Mouse (Mus musculus) neural tube, embryonic 11.5 days (tissue): Measurements from ENCODE around the gene Zfp366. TPM values are rescaled to one million over a fixed set of nuclear protein-coding genes. Genes with fewer than 3 reads are reported as not detected.

ENCODE experiments used
- ATAC-seq: fragments of 200-750 bp; cut with Nextera tagmentation; 2 replicates; pipeline ENCODE4 v1.8.0; 2017; ENCODE audit warnings: moderate number of reproducible peaks, mild to moderate bottlenecking, moderate TSS enrichment, moderate library complexity; ENCODE audit not compliant: insufficient read depth, low FRiP score, low TSS enrichment
- DNase-seq: peaks from one replicate; pipeline ENCODE4 v3.0.0-alpha.2; 2015; ENCODE audit warnings: low spot score
- H3K27ac ChIP-seq: fragments of 300-500 bp; sonication (generic); 2 replicates; pipeline ENCODE4 v1.5.1; 2014; ENCODE audit warnings: low read depth, mild to moderate bottlenecking, low read length
- H3K27me3 ChIP-seq: fragments of 300-500 bp; sonication (generic); 2 replicates; pipeline ENCODE4 v1.6.1; 2014; ENCODE audit warnings: mild to moderate bottlenecking, low read length, mixed read lengths; ENCODE audit not compliant: control insufficient read depth, insufficient read depth
- H3K36me3 ChIP-seq: fragments of 300-500 bp; sonication (generic); 2 replicates; pipeline ENCODE4 v1.6.1; 2014; ENCODE audit warnings: mild to moderate bottlenecking, low read length, moderate library complexity, mixed read lengths; ENCODE audit not compliant: control insufficient read depth, insufficient read depth
- H3K4me1 ChIP-seq: fragments of 300-500 bp; sonication (generic); 2 replicates; pipeline ENCODE4 v1.6.1; 2014; ENCODE audit warnings: low read length, mixed read lengths; ENCODE audit not compliant: control insufficient read depth, insufficient read depth
- H3K4me2 ChIP-seq: fragments of 300-500 bp; sonication (generic); 2 replicates; pipeline ENCODE4 v1.6.1; 2014; ENCODE audit warnings: low read depth, mild to moderate bottlenecking, moderate library complexity
- H3K4me3 ChIP-seq: fragments of 300-500 bp; sonication (generic); 2 replicates; pipeline ENCODE4 v1.5.1; 2014; ENCODE audit warnings: low read depth, low read length
- H3K9ac ChIP-seq: fragments of 300-500 bp; sonication (generic); 2 replicates; pipeline ENCODE4 v1.6.1; 2014; ENCODE audit warnings: mild to moderate bottlenecking, low read length
- H3K9me3 ChIP-seq: fragments of 300-500 bp; sonication (generic); 2 replicates; pipeline ENCODE4 v1.6.1; 2016; ENCODE audit warnings: low read length; ENCODE audit not compliant: control insufficient read depth
- whole genome bisulfite sequencing: fragments of 180-500 bp; shearing (Covaris S2); extraction: QIAGEN DNeasy Blood & Tissue Kit; methylation state at CpG from one replicate; pipeline ENCODE4 v1.1.7; 2014; 5-methylcytosine and 5-hydroxymethylcytosine counted together
- polyA plus RNA-seq: library from polyadenylated mRNA; unstranded; fragments of >200 nt; fragmentation: Nextera tagmentation; extraction: Ambion mirVana; gene quantifications from 2 replicates; pipeline ENCODE4 v1.2.1, GENCODE M21; 2014

Gene Zfp366
- polyA plus RNA-seq, 1 experiment from 2014 or later, result 0.85 TPM

DNA sequence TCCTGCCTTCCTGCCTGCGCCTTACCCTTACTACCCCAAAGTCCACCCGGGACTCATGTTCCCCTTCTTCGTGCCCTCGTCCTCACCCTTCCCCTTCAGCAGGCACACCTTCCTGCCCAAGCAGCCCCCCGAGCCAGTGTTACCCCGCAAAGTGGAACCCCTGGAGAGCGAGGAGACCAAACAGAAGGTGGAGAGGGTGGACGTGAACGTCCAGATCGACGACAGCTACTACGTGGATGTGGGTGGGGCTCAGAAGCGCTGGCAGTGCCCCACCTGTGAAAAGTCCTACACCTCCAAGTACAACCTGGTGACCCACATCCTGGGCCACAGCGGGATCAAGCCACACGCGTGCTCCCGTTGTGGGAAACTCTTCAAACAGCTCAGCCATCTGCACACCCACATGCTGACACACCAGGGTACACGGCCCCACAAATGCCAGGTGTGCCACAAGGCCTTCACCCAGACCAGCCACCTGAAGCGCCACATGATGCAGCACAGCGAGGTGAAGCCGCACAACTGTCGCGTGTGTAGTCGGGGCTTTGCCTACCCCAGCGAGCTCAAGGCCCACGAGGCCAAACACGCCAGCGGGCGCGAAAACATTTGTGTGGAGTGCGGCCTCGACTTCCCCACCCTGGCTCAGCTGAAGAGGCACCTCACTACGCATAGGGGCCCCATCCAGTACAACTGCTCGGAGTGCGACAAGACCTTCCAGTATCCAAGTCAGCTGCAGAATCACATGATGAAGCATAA is 44.4 kb downstream of the Zfp366 start:
- Histone ChIP-seq H3K36me3 (no peaks in the 10 kb centered on the region), H3K9ac (no peak overlapping the region), H3K9me3 (no peaks in the 10 kb centered on the region), H3K27ac (no peak overlapping the region), H3K4me1 (no peaks in the 10 kb centered on the region), H3K4me3 (no peak overlapping the region), H3K4me2 (no peak overlapping the region), H3K27me3 (no peaks in the 10 kb centered on the region)
- ATAC-seq (no peak), DNase-seq (no peak)
- WGBS, result 95% methylated on average over 35 of the region's 35 CpGs

DNA sequence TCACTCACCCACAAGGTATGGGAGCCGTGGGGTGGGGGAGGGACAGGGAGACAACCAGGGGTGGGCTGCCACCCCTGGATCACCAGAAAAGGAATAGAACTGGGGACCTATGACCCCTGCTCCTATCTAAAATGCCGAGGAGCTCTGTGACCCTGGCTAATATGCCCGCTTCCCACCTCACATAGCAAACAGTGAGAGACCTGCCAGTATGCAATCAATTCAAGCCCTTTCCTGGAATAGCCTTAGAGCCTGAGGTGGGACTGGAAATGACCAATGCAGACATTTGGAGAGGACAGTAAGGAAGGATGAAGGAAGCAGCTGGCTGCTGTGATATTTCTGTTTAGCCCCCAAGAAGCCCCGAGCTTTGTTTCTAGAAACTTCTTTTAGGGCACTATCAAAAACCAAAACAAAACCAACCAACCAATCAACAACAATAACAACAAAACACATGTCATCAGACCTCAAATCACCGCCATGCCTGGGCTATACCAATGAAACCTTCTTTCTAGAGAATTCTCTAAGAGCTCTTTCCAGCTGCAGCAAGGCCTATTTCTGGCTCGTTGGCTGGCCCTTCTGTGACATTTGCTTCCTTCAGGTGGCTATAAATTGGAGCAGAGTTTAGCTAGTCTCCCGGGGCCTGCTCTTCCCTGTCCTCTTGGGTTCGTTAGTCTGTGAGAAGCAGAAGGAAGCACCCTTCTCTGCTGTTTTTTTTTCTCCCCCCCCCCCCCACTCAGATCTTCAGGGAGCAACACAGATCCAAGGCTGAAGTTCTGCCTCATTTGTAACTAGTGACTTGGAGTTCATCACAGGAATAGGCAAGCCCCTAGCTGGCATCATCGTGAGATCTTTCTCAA is 45.2 kb downstream of the Zfp366 start:
- no peaks in the 10 kb centered on the region for H3K36me3 ChIP-seq
- no peak overlapping the region for H3K4me2 ChIP-seq
- no peaks in the 10 kb centered on the region for H3K4me1 ChIP-seq
- 74% methylated on average over 9 of the region's 9 CpGs for WGBS
- no peak for ATAC-seq
- H3K27me3 ChIP-seq, result no peaks in the 10 kb centered on the region
- no peak overlapping the region for H3K9ac ChIP-seq
- H3K4me3 ChIP-seq, result no peak overlapping the region
- no peak overlapping the region for H3K27ac ChIP-seq
- no peaks in the 10 kb centered on the region for H3K9me3 ChIP-seq
- no peak for DNase-seq

- DNase-seq, result no peak
- WGBS, result 35% methylated on average over 3 of the region's 3 CpGs
Measured at GRCm38 (mm10) chr13:99230495-99230868, 45.9 kb downstream of the Zfp366 start.

GRCm38 (mm10) chr13:99233333-99233732 is 48.7 kb downstream of the Zfp366 start:
- no peak overlapping the region for H3K4me3 ChIP-seq
- DNase-seq, result no peak
- H3K36me3 ChIP-seq, result no peaks in the 10 kb centered on the region
- H3K4me1 ChIP-seq, result no peaks in the 10 kb centered on the region
- ATAC-seq, result no peak
- H3K4me2 ChIP-seq, result no peak overlapping the region
- H3K9ac ChIP-seq, result no peak overlapping the region
- H3K9me3 ChIP-seq, result no peaks in the 10 kb centered on the region
- no peak overlapping the region for H3K27ac ChIP-seq
- no peaks in the 10 kb centered on the region for H3K27me3 ChIP-seq
- WGBS, result 79% methylated on average over 3 of the region's 3 CpGs

More at GRCm38 (mm10) chr13:99230495-99230868, 45.9 kb downstream of the Zfp366 start:
- no peak overlapping the region for H3K4me3 ChIP-seq
- H3K9me3 ChIP-seq, result no peaks in the 10 kb centered on the region
- no peaks in the 10 kb centered on the region for H3K4me1 ChIP-seq
- no peak overlapping the region for H3K9ac ChIP-seq
- no peak for ATAC-seq
- H3K27ac ChIP-seq, result no peak overlapping the region
- no peak overlapping the region for H3K4me2 ChIP-seq
- H3K36me3 ChIP-seq, result no peaks in the 10 kb centered on the region
- H3K27me3 ChIP-seq, result no peaks in the 10 kb centered on the region

GRCm38 (mm10) chr13:99233956-99234355 is 49.3 kb downstream of the Zfp366 start:
- no peak overlapping the region for H3K9ac ChIP-seq
- ATAC-seq (no peak), DNase-seq (no peak)
- H3K9me3 ChIP-seq, result no peaks in the 10 kb centered on the region
- no peak overlapping the region for H3K27ac ChIP-seq
- H3K4me2 ChIP-seq, result no peak overlapping the region
- H3K4me1 ChIP-seq, result peaks cover 2% of the 10 kb centered on the region; the same call in 1 of the 2 replicates
- H3K27me3 ChIP-seq, result no peaks in the 10 kb centered on the region
- H3K4me3 ChIP-seq, result no peak overlapping the region
- no peaks in the 10 kb centered on the region for H3K36me3 ChIP-seq
- WGBS, result 65% methylated on average over 10 of the region's 10 CpGs

DNA sequence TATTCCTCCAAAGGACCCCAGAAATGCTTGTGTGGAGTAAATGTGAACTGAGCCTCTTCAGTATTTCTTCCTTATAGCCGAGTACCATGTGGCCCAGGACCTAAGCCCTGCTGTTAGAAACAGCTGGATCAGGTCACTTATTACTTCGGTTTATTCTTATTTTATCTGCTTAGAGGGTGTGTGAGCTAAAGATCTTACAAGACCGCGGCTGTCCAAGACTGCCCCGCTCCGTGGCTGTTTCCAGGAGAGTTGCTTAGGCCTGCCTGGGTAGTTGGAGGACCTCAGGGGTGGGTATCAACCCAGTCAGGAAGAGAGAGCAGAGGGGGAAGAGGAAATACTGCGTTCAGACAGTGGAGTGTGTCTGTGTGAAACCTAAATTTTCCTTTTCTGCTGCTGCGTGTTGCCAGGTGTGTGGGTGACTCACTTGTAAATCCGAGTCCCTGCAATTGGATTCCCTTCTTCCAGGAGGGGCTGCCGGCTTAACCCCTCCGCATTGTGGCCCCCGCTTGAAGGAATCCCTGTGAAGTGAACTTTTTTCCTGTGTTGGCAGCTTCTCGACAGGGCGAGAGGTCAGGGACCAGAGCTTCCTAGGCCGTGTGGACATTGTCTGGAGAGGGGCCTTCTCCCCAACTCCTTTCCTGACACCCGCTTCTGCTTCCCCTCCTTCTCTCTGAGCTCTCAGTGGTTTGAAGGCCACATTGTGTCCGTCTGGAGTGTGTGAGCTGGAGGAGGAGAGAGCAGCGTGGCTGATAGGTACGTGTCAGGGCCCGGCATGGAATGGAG is 51.0 kb downstream of the Zfp366 start:
- DNase-seq, result no peak
- no peak overlapping the region for H3K4me2 ChIP-seq
- H3K36me3 ChIP-seq, result no peaks in the 10 kb centered on the region
- no peak overlapping the region for H3K9ac ChIP-seq
- ATAC-seq, result no peak
- H3K9me3 ChIP-seq, result no peaks in the 10 kb centered on the region
- H3K4me3 ChIP-seq, result no peak overlapping the region
- no peak overlapping the region for H3K27ac ChIP-seq
- WGBS, result 80% methylated on average over 20 of the region's 20 CpGs
- peaks cover 7% of the 10 kb centered on the region; the same call in 1 of the 2 replicates for H3K4me1 ChIP-seq
- H3K27me3 ChIP-seq, result no peaks in the 10 kb centered on the region

GRCm38 (mm10) chr13:99236222-99236621 is 51.6 kb downstream of the Zfp366 start:
- Histone ChIP-seq H3K27me3 (no peaks in the 10 kb centered on the region), H3K4me1 (peaks cover 7% of the 10 kb centered on the region; the same call in 1 of the 2 replicates), H3K9me3 (no peaks in the 10 kb centered on the region), H3K36me3 (no peaks in the 10 kb centered on the region), H3K4me3 (no peak overlapping the region), H3K4me2 (no peak overlapping the region), H3K27ac (no peak overlapping the region), H3K9ac (no peak overlapping the region)
- 76% methylated on average over 2 of the region's 2 CpGs for WGBS
- DNase-seq (no peak), ATAC-seq (no peak)

- H3K27me3 ChIP-seq, result no peaks in the 10 kb centered on the region
- DNase-seq, result no peak
- WGBS, result 86% methylated on average over 5 of the region's 5 CpGs
Measured at GRCm38 (mm10) chr13:99237122-99237521, 52.5 kb downstream of the Zfp366 start.

More at GRCm38 (mm10) chr13:99237122-99237521, 52.5 kb downstream of the Zfp366 start:
- Histone ChIP-seq H3K4me2 (no peak overlapping the region), H3K4me1 (peaks cover 7% of the 10 kb centered on the region; the same call in 1 of the 2 replicates), H3K9ac (no peak overlapping the region), H3K9me3 (no peaks in the 10 kb centered on the region), H3K36me3 (no peaks in the 10 kb centered on the region), H3K27ac (no peak overlapping the region), H3K4me3 (no peak overlapping the region)
- no peak for ATAC-seq
